Mouse (Mus musculus): ENCODE measurements at regions not wholly inside any gene's neighbourhood (a gene's known extent, or its start where the extent isn't known, plus 50 kb on each side); places are given as distances from the start of the nearest gene placed in this dataset.

- intact Hi-C loops (cut with DNase I), result no loop called here
- no peak for DNase-seq (ENCODE audit: low spot score in 2 of 2)
Measured at GRCm38 (mm10) chr12:25335069-25335468, 238.1 kb upstream of the Id2 start.

GRCm38 (mm10) chr12:25332384-25333035 lies 235.6 kb upstream of the Id2 start:
- DNase-seq (ENCODE audit: low spot score in 2 of 2), result no peak
- intact Hi-C loops (cut with DNase I), result no loop called here

GRCm38 (mm10) chr12:25330004-25330708 lies 233.2 kb upstream of the Id2 start:
- intact Hi-C loops (cut with DNase I), result no loop called here
- peak in 1 of 2 experiments; percentile 30 for DNase-seq (ENCODE audit: low spot score in 2 of 2)

GRCm38 (mm10) chr12:25325901-25326300 lies 229.0 kb upstream of the Id2 start:
- DNase-seq (ENCODE audit: low spot score in 2 of 2), result no peak
- intact Hi-C loops (cut with DNase I), result no loop called here

GRCm38 (mm10) chr12:25323171-25323570 lies 226.2 kb upstream of the Id2 start:
- intact Hi-C loops (cut with DNase I), result no loop called here
- DNase-seq (ENCODE audit: low spot score in 2 of 2), result no peak

GRCm38 (mm10) chr12:25320262-25320767 lies 223.4 kb upstream of the Id2 start:
- no peak for DNase-seq (ENCODE audit: low spot score in 2 of 2)
- intact Hi-C loops (cut with DNase I), result no loop called here

GRCm38 (mm10) chr12:25319846-25320245 lies 222.9 kb upstream of the Id2 start:
- intact Hi-C loops (cut with DNase I), result no loop called here
- no peak for DNase-seq (ENCODE audit: low spot score in 2 of 2)

- DNase-seq (ENCODE audit: low spot score in 2 of 2), result no peak
- intact Hi-C loops (cut with DNase I), result no loop called here
Measured at GRCm38 (mm10) chr12:25318072-25318671, 221.2 kb upstream of the Id2 start.

GRCm38 (mm10) chr12:25315969-25316368 lies 219.0 kb upstream of the Id2 start:
- intact Hi-C loops (cut with DNase I), result no loop called here
- DNase-seq (ENCODE audit: low spot score in 2 of 2), result no peak

- DNase-seq (ENCODE audit: low spot score in 2 of 2), result no peak
- intact Hi-C loops (cut with DNase I), result no loop called here
Measured at GRCm38 (mm10) chr12:25313212-25313611, 216.3 kb upstream of the Id2 start.

- intact Hi-C loops (cut with DNase I), result no loop called here
Measured at GRCm38 (mm10) chr12:25312390-25312789, 215.4 kb upstream of the Id2 start.

GRCm38 (mm10) chr12:25311728-25312127 lies 214.8 kb upstream of the Id2 start:
- DNase-seq (ENCODE audit: low spot score in 2 of 2), result no peak
- intact Hi-C loops (cut with DNase I), result no loop called here

More at GRCm38 (mm10) chr12:25312390-25312789, 215.4 kb upstream of the Id2 start:
- no peak for DNase-seq (ENCODE audit: low spot score in 2 of 2)

GRCm38 (mm10) chr12:25310293-25310946 lies 213.5 kb upstream of the Id2 start:
- intact Hi-C loops (cut with DNase I), result no loop called here

GRCm38 (mm10) chr12:25309234-25309633 lies 212.3 kb upstream of the Id2 start:
- DNase-seq (ENCODE audit: low spot score in 2 of 2), result no peak
- intact Hi-C loops (cut with DNase I), result no loop called here

More at GRCm38 (mm10) chr12:25310293-25310946, 213.5 kb upstream of the Id2 start:
- DNase-seq (ENCODE audit: low spot score in 2 of 2), result no peak

- no peak for DNase-seq (ENCODE audit: low spot score in 2 of 2)
Measured at GRCm38 (mm10) chr12:25305764-25306653, 209.1 kb upstream of the Id2 start.

GRCm38 (mm10) chr12:25304820-25305511 lies 208.0 kb upstream of the Id2 start:
- intact Hi-C loops (cut with DNase I), result no loop called here
- DNase-seq (ENCODE audit: low spot score in 2 of 2), result no peak

More at GRCm38 (mm10) chr12:25305764-25306653, 209.1 kb upstream of the Id2 start:
- intact Hi-C loops (cut with DNase I), result no loop called here

GRCm38 (mm10) chr12:25303500-25304050 lies 206.6 kb upstream of the Id2 start:
- no peak for DNase-seq (ENCODE audit: low spot score in 2 of 2)
- intact Hi-C loops (cut with DNase I), result no loop called here

GRCm38 (mm10) chr12:25300804-25301390 lies 204.0 kb upstream of the Id2 start:
- no peak for DNase-seq (ENCODE audit: low spot score in 2 of 2)
- intact Hi-C loops (cut with DNase I), result no loop called here
